Mouse (Mus musculus) kidney, adult 2 months (tissue): ENCODE results near the gene Gxylt1.

Experiments
- CTCF ChIP-seq: fragments of 200-500 bp; conservative IDR thresholded peaks from 2 replicates; pipeline ENCODE4 v1.5.1; 2011; ENCODE audit warnings: low read depth, mild to moderate bottlenecking, control low read depth, low read length, moderate library complexity, mixed read lengths; ENCODE audit not compliant: insufficient read depth, insufficient read length
- POLR2A ChIP-seq: fragments of 200-500 bp; IDR thresholded peaks from one replicate; pipeline ENCODE4 v1.6.1; 2011; ENCODE audit warnings: low read depth, low read length, control low read depth

- TF ChIP-seq CTCF: no peak
- no peak for TF ChIP-seq POLR2A
These were observed 9.7 kb downstream of the Gxylt1 start for GRCm38 (mm10) chr15:93265231-93265630.
